ENCODE assay signal across 8 mouse cellular contexts in the genomic region with DNA sequence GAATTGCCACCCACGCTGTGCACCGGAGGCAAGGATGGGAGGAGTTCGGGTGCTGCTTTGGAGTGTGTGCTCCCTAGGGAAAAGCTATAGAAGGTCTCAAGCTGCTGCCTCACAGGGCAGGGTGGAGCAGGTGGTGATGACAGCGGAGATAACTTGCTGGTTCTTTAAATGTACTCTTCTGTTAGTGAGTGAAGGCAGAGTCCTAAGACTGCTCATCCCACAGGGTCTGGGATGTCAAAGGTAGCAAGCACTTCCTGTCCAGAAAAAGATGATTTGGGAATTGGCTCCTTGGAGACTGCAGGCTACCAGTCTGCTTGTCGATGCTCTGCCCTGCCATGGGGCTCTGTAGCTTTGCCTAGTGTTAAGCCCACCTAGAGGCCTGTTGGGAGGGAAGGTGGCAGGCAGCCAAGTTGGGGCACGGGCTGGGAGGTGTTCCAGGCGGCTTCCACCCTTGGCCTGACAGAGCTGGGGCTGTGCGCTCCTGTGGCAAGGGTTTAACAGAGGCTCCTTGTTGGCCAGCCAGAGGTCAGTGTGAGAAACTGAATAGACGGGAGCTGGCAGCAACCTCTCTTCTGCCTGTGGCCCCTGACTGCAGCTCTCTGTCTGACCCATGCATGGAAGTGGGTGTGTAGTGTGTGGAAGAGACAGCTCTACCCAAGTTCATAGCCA. TPM values are rescaled to one million over a fixed set of nuclear protein-coding genes. Genes with fewer than 3 reads are reported as not detected.
A peak's percentile ranks its signal among the peaks of the same experiment; 100 is the strongest.
DNase-seq lines count a peak whose midpoint lies in the region.

No protein-coding gene starts in this region.

- peak; percentile 62 to 78 for DNase-seq in cerebellum, postnatal 10 days
- DNase-seq in cerebellum, adult 9-10 months: no peak
- peak; percentile 36 for DNase-seq in ovary, postnatal 36 days (ENCODE audit: low spot score)
- DNase-seq in ovary, adult 18-20 months (ENCODE audit: low spot score): no peak
- DNase-seq in heart, postnatal 4 days: peak; percentile 78
- DNase-seq in layer of hippocampus, adult 8-10 months (ENCODE audit: low spot score in 2 of 2): peak; percentile 60 to 63
- DNase-seq in right cerebral cortex, postnatal 4 days: peak; percentile 69
- no peak for DNase-seq in ovary, postnatal 14 days (ENCODE audit: low spot score)

RNA-seq across cellular contexts. Expression of a gene that starts 13.5 kb away (rescaled TPM):
- total RNA-seq in heart, postnatal 4 days (2021): 10 to 100 TPM; 49.1 to 53.5 TPM
- total RNA-seq in layer of hippocampus, adult 8-10 months (2022): 1 to 10 TPM; 6.7 to 9.6 (median 7.6) TPM

RNA-seq across cellular contexts. Expression of a gene that starts 37.5 kb away (rescaled TPM):
- total RNA-seq in heart, postnatal 4 days (2021): 10 to 100 TPM; 44.6 to 47.0 TPM
- 10 to 100 TPM; 54.6 to 69.3 (median 62.3) TPM for total RNA-seq in layer of hippocampus, adult 8-10 months (2022)

Comparison
In these comparisons a context has a peak if more than half of its experiments do, and no peak if none do; other contexts are left out.
1. DNase-seq: peak in cerebellum, postnatal 10 days (2 of 2), ovary, postnatal 36 days (single experiment), heart, postnatal 4 days (single experiment), layer of hippocampus, adult 8-10 months (2 of 2) and right cerebral cortex, postnatal 4 days (single experiment); none in cerebellum, adult 9-10 months (single experiment), ovary, adult 18-20 months (single experiment) and ovary, postnatal 14 days (single experiment).
2. RNA of a gene that starts 13.5 kb away (total RNA-seq): 49.1 to 53.5 TPM in heart, postnatal 4 days; 6.7 to 9.6 TPM in layer of hippocampus, adult 8-10 months; every median in the first group is over 4 times any median in the second.